Mouse (Mus musculus) megakaryocyte, embryonic 14.5 days (primary cell): ENCODE data around the gene Ghr. TPM values are rescaled to one million over a fixed set of nuclear protein-coding genes. Genes with fewer than 3 reads are reported as not detected.

Experiments used
- H3K27me3 ChIP-seq: replicated peaks from 2 replicates; pipeline ENCODE3; 2012; ENCODE audit warnings: inconsistent platforms
- H3K36me3 ChIP-seq: replicated peaks from 2 replicates; pipeline ENCODE3; 2012; ENCODE audit warnings: low read length, inconsistent platforms, mixed read lengths
- H3K4me1 ChIP-seq: 2 replicates; pipeline ENCODE4 v1.6.1; 2012; ENCODE audit warnings: inconsistent platforms
- H3K4me3 ChIP-seq: replicated peaks from 2 replicates; pipeline ENCODE3; 2012; ENCODE audit warnings: moderate library complexity, mild to moderate bottlenecking, inconsistent platforms
- H3K9me3 ChIP-seq: 2 replicates; pipeline ENCODE4 v1.6.1; 2012; ENCODE audit warnings: inconsistent platforms
- FLI1 ChIP-seq: IDR thresholded peaks from 2 replicates; pipeline ENCODE4 v1.6.1; 2012; ENCODE audit warnings: low read length, inconsistent platforms, mixed read lengths
- GATA1 ChIP-seq: IDR thresholded peaks from 3 replicates; pipeline ENCODE4 v1.6.1; 2012; ENCODE audit warnings: mixed read lengths, low read length, inconsistent platforms, borderline replicate concordance
- polyA plus RNA-seq: library from polyadenylated mRNA; stranded (reverse); fragments of >175 nt; gene quantifications from 2 replicates; pipeline ENCODE4 v1.2.3, GENCODE M21; 2012; ENCODE audit warnings: low replicate concordance; ENCODE audit not compliant: insufficient read depth

The Ghr gene
- polyA plus RNA-seq, 1 experiment, result 0.16 TPM

DNA sequence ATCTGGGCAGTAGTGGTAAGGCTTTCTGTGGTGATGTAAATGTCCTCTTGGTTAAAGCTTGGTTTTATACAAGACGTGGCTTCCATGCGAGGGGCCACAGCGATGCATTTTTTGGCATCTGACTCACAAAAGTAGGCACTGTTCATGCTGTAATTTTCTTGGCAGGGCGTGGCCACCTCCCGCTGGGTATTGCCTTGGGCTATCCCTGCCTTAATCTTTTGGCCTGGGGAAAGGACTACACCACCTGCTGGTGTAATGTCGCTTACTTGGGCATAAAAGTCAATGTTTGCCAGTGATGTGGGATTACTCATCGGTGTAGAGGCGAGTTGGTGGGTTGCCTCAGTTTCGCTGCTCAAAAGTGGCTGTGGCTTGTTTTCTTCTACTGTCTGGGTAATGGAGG, 263.4 kb downstream of the Ghr start:
- no peaks in the 10 kb centered on the region for H3K4me1 ChIP-seq
- no peak overlapping the region for H3K4me3 ChIP-seq
- no peaks in the 10 kb centered on the region for H3K27me3 ChIP-seq
- TF ChIP-seq FLI1, result no peak
- peaks cover 6% of the 10 kb centered on the region; the same call in 1 of the 2 replicates for H3K9me3 ChIP-seq
- no peaks in the 10 kb centered on the region for H3K36me3 ChIP-seq

- no peak for TF ChIP-seq FLI1
- TF ChIP-seq GATA1, result no peak
- Histone ChIP-seq H3K4me1 (no peaks in the 10 kb centered on the region), H3K9me3 (peaks cover 6% of the 10 kb centered on the region; the same call in 1 of the 2 replicates)
Observed at GRCm38 (mm10) chr15:3316617-3317016, 266.7 kb downstream of the Ghr start.

DNA sequence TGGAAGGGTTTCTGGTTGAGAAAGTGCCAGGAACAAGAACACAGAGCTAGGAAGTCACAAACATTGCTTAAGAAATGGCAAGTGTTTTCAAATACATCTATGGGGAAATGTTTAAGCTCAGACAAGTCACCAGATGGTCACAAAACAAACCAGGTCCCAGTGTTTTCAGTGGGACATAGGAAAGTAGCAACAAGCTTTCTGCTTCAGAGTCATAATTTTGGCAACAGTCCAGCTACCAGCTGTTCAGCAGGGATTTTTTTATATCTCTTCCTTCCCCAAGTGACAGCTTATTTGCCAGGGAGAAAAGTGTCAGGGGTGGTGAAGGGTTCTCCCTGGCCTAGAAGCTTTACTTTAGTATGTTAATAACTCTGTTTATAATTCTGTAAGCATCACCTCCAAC, 270.4 kb downstream of the Ghr start:
- TF ChIP-seq FLI1 (no peak), GATA1 (no peak)

More at GRCm38 (mm10) chr15:3316617-3317016, 266.7 kb downstream of the Ghr start:
- no peaks in the 10 kb centered on the region for H3K27me3 ChIP-seq
- H3K36me3 ChIP-seq, result no peaks in the 10 kb centered on the region
- H3K4me3 ChIP-seq, result no peak overlapping the region

DNA sequence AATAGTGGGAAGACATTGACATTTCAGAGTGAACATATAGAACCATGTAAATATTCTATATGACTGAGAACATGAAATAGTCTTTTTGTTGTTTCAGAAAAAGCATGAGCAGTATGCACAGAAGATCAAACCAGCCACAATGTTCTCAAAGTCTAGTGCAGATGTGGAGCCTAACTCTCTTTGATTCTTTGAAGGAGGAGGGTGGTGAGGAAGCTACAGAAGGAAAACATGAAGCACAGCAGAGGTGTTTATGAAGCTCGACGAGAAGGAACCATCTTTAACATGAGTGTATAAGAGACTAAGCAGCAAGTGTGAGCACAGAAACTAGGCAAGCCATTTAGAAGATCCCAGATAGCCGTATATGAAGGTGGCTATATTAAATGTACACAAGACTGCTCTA, 273.4 kb downstream of the Ghr start:
- Histone ChIP-seq H3K27me3 (no peaks in the 10 kb centered on the region), H3K36me3 (no peaks in the 10 kb centered on the region), H3K9me3 (no peaks in the 10 kb centered on the region), H3K4me1 (no peaks in the 10 kb centered on the region), H3K4me3 (no peak overlapping the region)
- TF ChIP-seq GATA1 (no peak), FLI1 (no peak)

More for the DNA sequence above, 270.4 kb downstream of the Ghr start:
- Histone ChIP-seq H3K27me3 (no peaks in the 10 kb centered on the region), H3K36me3 (no peaks in the 10 kb centered on the region), H3K4me1 (no peaks in the 10 kb centered on the region), H3K9me3 (no peaks in the 10 kb centered on the region), H3K4me3 (no peak overlapping the region)

DNA sequence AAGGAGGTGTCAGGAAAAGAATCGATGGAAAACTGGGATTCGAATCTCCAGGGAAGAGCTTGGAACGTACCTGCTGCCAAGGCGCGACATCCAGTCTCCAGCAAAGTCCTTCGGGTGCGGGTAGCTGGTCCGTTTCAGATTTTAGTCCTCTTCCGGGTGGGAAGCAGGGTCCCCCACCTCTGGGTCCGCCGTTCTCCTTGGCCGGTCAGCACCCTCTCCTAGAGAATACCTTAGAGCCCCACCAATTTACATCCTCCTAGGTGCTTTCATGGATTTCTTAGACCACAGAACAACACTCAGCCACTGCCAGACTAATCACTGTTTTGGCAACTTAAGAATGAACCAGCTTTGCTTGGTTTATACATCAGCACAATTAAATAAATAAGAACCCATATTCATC, 279.9 kb downstream of the Ghr start, which contains the start of gene Ccdc152:
TSS of gene Ccdc152 (minus strand) at position 101 of the 400 bp plus-strand sequence.
- TF ChIP-seq FLI1 (no peak), GATA1 (no peak)
- H3K4me1 ChIP-seq, result no peaks in the 10 kb centered on the region
- H3K4me3 ChIP-seq, result no peak within 1 kb of the TSS
- H3K27me3 ChIP-seq, result no peaks in the 10 kb centered on the region
- peaks cover 7% of the 10 kb centered on the region; the same call in 1 of the 2 replicates for H3K9me3 ChIP-seq
- H3K36me3 ChIP-seq, result no peaks in the 10 kb centered on the region

GRCm38 (mm10) chr15:3300361-3301100, 282.8 kb downstream of the Ghr start:
- no peak for TF ChIP-seq FLI1
- H3K4me3 ChIP-seq, result no peak overlapping the region
- peaks cover 7% of the 10 kb centered on the region; the same call in 1 of the 2 replicates for H3K9me3 ChIP-seq
- no peaks in the 10 kb centered on the region for H3K27me3 ChIP-seq
- H3K4me1 ChIP-seq, result no peaks in the 10 kb centered on the region
- no peaks in the 10 kb centered on the region for H3K36me3 ChIP-seq

- Histone ChIP-seq H3K4me1 (no peaks in the 10 kb centered on the region), H3K36me3 (no peaks in the 10 kb centered on the region), H3K9me3 (no peaks in the 10 kb centered on the region), H3K4me3 (no peak overlapping the region), H3K27me3 (no peaks in the 10 kb centered on the region)
- no peak for TF ChIP-seq GATA1
- no peak for TF ChIP-seq FLI1
Observed at GRCm38 (mm10) chr15:3297615-3298014, 285.7 kb downstream of the Ghr start.

GRCm38 (mm10) chr15:3295986-3296385, 287.3 kb downstream of the Ghr start:
- Histone ChIP-seq H3K27me3 (no peaks in the 10 kb centered on the region), H3K36me3 (no peaks in the 10 kb centered on the region), H3K4me1 (no peaks in the 10 kb centered on the region), H3K9me3 (no peaks in the 10 kb centered on the region), H3K4me3 (no peak overlapping the region)
- TF ChIP-seq FLI1 (no peak), GATA1 (no peak)

DNA sequence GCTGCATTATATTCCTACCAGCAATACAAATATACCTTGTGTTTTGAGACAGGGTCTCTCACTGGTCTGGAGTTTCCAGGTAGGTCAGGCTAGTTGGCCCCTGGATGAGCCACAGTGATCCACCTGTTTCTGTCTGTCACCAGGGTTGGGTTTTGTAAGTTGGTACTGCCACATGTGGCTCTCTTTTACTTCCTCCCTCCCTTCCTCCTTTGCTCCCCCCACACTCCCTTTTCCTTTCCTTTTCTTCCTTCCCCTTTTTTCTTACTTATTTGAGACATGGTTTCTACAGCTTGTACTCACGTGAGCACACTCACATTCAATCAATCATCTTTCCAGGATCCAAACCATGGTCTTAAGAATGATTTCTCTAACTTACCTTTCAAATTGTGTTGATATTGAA, 289.8 kb downstream of the Ghr start:
- Histone ChIP-seq H3K4me3 (no peak overlapping the region), H3K27me3 (no peaks in the 10 kb centered on the region), H3K9me3 (no peaks in the 10 kb centered on the region), H3K36me3 (no peaks in the 10 kb centered on the region), H3K4me1 (no peaks in the 10 kb centered on the region)
- no peak for TF ChIP-seq GATA1
- no peak for TF ChIP-seq FLI1

DNA sequence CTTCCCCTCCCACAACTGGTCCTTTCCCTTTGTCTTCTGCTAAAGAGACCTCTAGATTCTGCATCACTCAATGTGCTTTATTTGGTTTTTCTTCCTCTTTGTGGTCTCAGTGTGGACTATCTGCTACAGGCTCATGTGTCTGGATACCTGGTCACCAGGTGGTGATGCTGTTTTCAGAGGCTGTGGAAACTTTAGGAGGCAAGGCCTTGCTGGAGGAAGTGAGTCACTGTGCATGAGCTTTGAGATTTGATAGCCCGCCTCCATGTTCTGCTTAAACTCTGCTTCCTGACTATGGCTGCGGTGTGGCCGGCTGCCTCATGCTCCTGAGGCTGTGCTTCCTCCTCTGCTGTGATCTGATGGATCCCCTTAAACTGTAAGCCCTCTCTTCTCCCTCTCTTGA, 292.9 kb downstream of the Ghr start:
- H3K36me3 ChIP-seq, result no peaks in the 10 kb centered on the region
- no peaks in the 10 kb centered on the region for H3K27me3 ChIP-seq
- H3K4me3 ChIP-seq, result no peak overlapping the region
- no peaks in the 10 kb centered on the region for H3K9me3 ChIP-seq
- no peaks in the 10 kb centered on the region for H3K4me1 ChIP-seq
- no peak for TF ChIP-seq GATA1

GRCm38 (mm10) chr15:3286032-3286431, 297.3 kb downstream of the Ghr start:
- TF ChIP-seq FLI1 (no peak), GATA1 (no peak)
- H3K9me3 ChIP-seq, result no peaks in the 10 kb centered on the region
- no peak overlapping the region for H3K4me3 ChIP-seq
- H3K4me1 ChIP-seq, result no peaks in the 10 kb centered on the region
- no peaks in the 10 kb centered on the region for H3K36me3 ChIP-seq
- H3K27me3 ChIP-seq, result no peaks in the 10 kb centered on the region
